Mouse (Mus musculus) T-helper 1 cell (primary cell): ENCODE results near the gene Arg2.
"Not testable (repeated sequence)": the region's sequence is repeated elsewhere in the genome, so short reads cannot be mapped to it uniquely, and the experiment has no call there.

Source experiments
- in situ Hi-C: fragments of 300-600 bp; cut with MboI, MseI; formaldehyde crosslinking; loops from one replicate; pipeline ENCODE4 v1.15.1; 2025; ENCODE audit warnings: high pct_unique_total_duplicates

The Arg2 gene

GRCm38 (mm10) chr12:79170421-79170820 lies 39.8 kb downstream of the Arg2 start:
- in situ Hi-C loops = no loop called here

DNA sequence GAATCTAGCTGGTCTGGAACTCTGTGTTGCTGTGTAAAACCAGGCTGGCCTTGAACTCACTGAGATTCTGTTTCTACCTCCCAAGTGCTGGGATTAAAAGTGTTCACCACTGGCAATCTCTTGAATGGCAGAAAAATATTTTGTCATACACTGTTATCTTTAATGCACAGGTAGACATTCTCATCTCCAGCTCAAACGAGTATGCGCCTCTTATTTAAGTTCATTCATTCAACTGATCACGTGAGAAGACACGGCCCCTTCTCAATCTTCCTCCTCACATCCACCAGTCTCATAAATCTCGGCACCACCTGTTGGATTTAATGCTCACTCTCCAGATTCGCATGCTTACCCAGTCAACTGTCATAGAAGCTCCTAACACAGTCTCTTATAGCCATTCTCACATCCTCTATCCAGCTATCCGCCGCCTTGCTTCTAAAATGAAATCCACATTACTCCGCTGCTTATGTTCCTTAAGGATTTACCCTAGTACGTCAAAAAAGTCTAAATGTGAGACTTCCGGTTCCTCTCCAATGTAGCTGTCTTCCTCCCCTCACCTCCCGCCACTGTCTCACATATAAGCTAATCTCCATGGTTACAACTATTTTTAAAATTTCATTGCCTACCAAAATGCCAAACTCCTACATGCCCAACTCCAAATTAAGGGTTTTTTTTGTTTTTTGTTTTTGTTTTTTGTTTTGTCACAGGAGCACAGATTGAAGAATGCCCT lies 40.9 kb downstream of the Arg2 start:
- in situ Hi-C loops = no loop called here

DNA sequence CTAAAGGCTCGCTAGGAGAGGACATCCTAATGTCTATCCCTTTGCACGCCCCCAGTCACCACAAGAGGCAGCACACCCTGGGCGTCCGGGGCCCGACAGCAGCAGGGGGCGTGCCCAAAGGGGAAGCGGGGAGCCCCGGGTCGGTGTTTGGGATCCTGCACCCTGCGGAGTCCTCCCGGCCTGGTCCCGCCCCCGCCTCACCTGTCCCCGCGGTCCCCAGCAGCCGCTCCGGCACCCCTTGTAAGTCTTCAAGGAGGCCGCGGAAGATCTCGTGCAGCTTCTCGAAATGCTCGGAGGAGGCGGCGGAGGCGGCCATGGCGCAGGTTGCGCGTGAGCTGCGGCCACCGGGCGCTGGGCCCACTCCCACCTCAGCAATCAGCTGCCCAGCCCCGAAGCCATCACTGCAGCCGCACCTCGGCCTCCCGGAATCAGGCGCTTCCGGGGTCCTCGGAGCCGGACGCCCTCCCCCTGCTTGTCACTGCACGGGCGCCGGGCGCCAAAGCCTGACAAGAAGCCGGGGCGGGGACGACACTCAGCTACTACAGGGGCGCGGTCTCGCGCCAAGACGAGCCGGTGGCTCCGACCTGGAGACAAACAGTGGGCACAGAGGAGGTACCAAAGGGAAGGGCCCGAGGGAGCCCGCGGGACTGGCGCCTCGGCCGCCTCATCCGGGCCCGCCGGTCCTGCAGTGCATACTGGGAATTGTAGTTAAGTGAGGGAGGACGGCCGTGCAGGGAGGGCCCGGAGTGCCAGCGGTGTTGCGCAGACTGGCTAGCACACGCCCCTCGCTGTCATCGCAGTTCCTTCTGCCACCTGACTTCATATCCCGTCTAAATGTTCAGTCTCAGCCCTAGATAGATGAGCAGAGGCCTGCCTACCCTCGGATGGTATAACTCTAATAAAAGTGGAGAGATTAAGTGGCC lies 41.7 kb downstream of the Arg2 start, which contains the start of gene Vti1b:
Gene Vti1b, minus strand, starts transcription at position 649 of the 923 bp plus-strand sequence.
- in situ Hi-C loops = no loop called here

- in situ Hi-C loops = no loop called here
Measured at GRCm38 (mm10) chr12:79173721-79174120, 43.1 kb downstream of the Arg2 start.

GRCm38 (mm10) chr12:79175998-79176397 lies 45.4 kb downstream of the Arg2 start:
- in situ Hi-C loops = no loop called here

DNA sequence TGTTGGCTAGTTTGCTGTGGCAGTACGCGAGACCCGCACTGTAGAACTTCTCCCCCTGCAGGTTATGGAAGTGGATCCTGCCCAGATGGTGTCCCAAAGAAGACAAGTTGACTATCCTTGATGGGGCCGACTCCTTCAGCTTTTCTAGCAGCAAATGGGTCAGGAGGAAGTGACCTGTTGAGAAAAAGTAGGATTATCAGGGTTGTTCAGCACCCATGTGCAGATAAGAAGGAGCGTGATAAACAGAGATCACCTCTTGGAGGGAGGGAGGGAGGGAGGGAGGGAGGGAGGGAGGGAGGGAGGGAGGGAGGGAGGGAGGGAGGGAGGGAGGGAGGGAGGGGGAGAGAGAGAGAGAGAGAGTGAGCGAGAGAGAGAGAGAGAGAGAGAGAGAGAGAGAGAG lies 54.6 kb downstream of the Arg2 start:
- in situ Hi-C loops = not testable (repeated sequence)

GRCm38 (mm10) chr12:79190931-79191673 lies 60.5 kb downstream of the Arg2 start:
- in situ Hi-C loops = loop anchor here (5.0 kb wide), 1 partner anchor 71 kb away; no protein-coding TSS in a partner anchor

DNA sequence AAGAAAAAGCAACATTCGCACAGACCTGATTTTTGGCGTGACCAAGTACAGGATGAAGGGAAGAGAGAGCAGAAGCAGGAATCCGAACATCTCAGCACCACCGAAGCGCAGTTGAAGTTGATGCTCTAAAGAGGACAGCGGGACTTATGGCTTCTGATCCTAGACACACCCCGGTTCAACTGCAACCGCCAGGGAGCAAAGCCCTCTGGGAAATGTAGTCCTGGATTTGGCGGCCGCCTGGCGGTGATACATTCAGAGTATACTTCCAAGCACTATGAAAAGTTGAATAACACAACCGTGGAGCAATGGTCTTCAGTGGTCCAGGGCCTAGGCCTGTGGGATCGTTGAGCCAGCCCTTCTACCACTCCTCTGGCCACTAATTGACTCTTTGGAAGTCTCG lies 61.1 kb downstream of the Arg2 start:
- in situ Hi-C loops = loop anchor here (5.0 kb wide), 1 partner anchor 71 kb away; no protein-coding TSS in a partner anchor

DNA sequence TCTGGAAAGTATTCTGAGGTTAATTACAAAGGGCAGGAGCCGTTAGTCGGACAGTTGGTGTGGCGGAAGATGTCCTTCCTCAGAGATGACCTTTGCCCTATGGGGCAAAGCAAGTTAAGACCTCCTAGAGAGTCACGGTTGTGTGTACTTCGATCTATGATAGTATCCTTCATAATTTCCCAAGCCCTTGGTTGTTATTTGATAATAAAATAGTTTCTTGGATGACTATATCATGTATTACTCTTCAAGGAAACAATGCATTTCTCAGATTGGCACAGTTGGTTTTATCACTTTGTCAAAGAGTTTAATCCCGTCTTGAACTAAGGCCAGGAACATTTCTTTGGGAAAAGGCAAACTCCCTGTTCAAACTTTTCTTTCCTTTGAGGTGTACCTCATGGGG lies 61.6 kb downstream of the Arg2 start, which contains the start of gene Rdh11:
Gene Rdh11, minus strand, starts transcription at position 101 of the 400 bp plus-strand sequence.
- in situ Hi-C loops = loop anchor here (5.0 kb wide), 1 partner anchor 70 kb away; no protein-coding TSS in a partner anchor

DNA sequence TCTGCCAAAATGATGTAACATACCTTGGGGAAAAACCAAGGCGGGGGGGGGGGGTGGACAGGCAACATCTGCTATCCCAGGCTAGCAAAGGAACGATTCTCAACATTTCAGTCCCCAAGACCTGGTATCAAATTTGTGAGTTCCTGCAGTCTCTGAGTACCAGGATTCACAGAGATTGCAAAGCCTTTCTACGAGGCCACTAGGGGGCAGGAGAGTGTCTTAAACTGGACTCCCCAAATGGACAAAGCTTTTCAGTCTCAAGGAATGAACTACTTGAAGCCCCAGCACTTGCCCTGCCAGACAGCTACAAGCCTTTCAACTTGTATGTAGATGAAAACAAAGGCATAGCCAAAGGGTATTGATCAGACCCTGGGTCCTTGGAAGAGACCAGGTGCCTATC lies 62.9 kb downstream of the Arg2 start:
- in situ Hi-C loops = loop anchor here (5.0 kb wide), 1 partner anchor 69 kb away; no protein-coding TSS in a partner anchor

GRCm38 (mm10) chr12:79197105-79197504 lies 66.5 kb downstream of the Arg2 start:
- in situ Hi-C loops = no loop called here

- in situ Hi-C loops = no loop called here
Measured at GRCm38 (mm10) chr12:79201882-79202281, 71.3 kb downstream of the Arg2 start.
